Mouse (Mus musculus) yolk sac, embryonic 10.5 days (tissue): ENCODE results near the gene Mgat5.

Experiments used
- DNase-seq: peaks from one replicate; pipeline ENCODE4 v3.0.0-alpha.2; 2017; ENCODE audit warnings: low spot score

Mgat5 gene

DNA sequence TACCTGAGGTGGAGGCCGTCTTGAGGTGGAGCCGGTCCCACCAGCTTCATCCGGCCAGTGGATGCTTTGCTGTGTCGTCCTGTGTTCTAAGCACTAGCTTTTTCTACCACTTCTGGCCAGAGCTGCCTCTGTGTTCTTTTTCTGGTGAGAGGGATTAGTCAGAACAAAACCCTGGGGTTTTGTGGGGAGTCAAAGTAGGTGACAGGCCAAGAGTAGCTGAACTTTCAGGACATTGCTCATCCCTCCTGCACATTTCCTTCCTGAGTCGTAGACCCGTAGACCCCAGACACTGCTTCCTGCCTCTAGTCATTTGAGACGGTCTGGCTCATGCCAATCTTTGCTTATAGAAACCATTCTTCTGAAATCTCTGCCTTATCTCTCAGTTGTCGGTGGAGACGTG is 140.1 kb downstream of the Mgat5 start:
- no peak for DNase-seq

DNA sequence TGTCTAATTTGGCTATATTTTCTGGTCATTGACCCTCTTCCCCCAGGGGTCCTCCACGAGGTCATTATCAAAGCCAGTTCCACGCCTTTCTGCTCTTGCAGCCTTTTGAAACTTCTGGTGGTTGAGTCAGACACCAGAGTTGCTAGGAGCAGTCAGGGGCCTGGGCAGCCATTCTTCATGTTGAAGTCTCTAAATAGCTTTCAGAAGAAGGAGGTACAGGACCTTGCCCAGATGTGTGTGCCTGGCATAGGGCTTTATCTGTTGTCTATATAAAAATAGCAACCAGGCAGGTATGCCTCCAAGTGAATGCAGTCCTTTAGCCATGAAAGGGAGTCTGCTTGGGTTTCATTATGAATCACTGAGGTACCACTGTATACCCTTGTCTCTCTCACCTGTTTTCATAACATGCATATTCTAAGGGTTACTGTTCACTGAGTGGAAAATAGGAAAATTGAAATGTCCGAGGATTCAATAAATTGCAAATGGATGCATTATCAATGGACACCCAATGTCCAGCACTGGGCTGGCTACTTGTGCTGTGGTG is 141.9 kb downstream of the Mgat5 start:
- DNase-seq, result no peak

DNA sequence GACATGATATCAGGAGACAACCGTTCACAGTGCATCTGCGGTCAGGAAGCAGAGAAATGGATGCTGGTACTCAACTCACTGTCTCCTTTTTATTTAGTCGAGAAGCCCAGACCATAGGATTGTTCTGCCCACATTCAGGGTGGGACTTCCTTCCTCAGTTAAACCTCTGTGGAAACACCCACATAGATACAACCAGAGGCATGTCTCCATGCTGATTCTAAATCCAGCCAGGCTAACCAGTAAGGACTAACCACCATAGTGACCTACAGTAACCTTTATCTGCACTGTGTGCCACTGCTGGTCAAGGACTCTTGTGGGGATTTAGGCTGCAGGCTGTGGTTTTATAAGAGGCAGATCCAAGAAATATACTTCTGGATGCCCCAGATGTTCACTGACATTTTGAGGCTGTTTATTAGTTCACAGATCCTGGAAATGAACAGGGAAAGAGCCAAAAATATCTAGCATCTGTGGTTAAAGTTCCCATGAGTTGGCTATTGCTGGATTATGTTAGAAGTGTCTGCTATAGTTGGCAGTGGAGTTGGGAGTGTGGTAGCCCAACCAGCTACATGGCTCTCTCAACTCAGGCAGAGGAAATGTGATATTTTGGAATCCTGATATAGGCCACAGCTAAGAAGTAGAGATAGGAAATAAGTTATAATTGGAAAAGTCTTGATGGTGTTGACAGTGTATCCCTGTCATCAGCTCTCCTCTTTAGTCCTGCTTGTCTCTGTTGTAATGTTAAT is 143.2 kb downstream of the Mgat5 start:
- DNase-seq, result no peak

DNA sequence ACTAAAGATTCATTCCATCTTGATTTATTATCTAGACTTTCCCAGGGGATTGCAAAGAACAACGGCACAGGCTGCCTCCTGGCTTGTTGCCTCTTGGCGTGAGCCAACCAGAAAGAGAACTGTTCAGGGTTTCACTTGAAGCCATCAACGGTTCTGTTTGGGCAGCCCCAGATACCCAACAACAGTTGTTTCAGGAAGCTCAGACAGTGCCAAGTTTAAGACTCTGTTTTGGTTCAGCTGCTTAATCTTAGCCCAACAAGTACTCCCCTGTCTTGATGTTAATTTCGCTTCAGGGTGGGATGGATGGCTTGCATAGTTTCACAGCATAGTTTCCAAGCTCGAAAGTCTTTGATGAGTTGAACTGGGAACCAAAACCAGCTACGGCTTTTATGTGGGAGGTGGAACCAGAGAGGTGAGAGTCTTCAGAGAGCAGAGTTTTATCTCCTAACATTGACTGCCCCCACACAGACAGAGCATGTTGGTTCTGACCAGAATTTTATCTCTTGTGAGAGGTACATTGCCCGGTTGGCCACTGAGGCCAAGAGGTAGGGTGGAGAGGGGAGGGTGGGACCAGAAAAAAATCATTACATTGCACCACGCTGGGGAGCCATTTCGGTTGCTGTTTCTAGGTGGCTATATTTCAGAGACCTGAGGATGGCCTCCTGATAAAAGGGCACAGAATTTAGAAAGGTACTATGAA is 144.0 kb downstream of the Mgat5 start:
- DNase-seq, result no peak

DNA sequence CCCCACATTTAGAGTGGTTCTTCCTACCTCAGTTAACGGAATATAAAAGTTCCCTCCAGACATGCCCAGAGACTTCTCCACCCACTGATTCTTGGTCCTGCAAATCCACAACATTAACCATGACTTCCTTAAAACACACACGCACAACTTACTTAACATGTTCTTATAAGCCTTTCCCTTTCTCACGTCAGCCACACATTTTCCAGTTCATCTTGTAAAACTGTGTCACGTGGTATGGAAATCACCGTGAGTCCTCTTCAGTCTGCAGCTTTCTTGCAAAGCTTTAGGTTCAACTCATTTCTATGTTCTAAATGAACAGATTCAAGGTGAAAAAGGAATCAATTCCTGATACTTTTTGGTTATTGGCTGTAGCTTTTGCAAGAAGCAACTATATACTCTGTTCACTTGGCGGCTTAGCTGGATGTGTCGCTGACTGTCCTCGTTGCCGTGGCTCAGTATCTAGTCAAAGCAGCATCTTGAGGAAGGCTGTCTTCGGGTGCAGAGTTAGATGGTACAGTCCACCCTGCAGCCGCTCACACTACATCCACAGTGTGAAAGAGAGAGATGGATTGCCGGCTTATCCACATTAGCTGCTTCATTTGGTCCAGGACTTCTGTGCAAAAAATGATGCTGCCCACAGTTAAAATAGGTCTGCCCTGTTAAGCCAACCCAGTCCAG is 146.7 kb downstream of the Mgat5 start:
- no peak for DNase-seq

DNA sequence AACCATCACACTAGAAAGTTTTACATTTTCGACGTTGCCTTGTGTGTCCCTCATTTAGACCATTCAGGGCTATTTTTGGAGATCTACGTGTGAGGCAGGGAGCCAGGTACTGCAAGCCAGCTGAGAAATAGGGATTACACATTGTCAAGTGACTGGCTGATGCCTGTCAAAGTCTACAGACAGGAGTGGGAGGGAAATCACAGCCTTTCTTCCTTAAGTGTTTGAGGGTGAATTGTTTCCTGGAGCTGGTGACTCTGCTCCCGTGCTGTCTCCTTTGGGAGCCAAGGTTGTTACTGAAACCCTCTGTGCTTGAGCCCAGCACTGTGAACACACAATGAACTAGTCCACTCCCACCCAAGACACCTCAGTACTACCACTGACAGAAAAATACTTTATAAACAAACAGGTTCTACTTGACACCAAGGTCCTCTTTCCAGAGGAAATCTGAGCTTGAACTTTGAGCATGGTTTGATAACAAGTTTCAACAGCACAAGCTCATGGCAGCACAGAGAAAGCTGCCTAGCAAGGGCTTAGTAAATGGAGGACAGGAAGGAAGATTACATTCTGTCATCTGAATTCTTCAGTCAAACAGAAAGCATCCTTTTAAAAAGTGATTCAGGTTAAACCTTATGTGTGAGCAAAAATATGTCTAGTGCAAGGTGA is 147.4 kb downstream of the Mgat5 start:
- peak; percentile 18 for DNase-seq

DNA sequence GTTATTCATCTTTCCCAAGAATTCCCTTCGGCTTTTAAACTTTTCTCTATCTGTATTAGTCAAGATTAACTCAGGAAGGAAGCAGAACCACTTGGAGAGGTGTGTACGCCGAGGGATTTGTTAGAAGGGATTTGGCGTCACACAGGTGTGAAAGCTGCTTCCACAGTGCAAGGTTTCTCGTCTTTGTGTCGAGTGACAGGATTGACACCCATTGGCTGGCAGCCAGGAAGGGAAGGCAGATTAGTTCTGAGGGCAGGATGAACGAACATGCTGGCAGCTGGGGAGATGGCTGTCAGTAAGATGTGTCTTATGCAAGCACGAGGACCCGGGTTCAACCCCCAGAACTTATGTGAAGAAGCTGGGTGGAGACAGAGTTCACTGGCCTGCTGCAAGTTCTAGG is 148.6 kb downstream of the Mgat5 start:
- no peak for DNase-seq

DNA sequence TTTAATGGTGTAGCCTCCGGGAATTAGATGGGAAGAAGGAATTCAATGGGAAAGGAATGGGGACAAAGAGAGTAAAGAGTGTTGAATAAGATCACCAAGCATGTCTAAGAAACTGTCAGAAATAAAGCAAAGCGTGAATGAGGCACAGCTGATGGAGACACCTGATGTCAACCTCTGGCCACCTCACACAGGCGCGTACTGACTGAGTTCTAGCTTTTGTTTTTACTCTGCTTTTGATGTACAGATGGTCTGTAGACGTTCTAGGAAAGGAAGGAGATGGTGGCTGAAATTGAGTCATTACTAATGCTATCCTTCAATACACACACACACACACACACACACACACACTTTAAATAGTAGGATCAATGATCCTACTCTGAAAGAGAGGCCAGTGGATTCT is 149.3 kb downstream of the Mgat5 start:
- no peak for DNase-seq

DNA sequence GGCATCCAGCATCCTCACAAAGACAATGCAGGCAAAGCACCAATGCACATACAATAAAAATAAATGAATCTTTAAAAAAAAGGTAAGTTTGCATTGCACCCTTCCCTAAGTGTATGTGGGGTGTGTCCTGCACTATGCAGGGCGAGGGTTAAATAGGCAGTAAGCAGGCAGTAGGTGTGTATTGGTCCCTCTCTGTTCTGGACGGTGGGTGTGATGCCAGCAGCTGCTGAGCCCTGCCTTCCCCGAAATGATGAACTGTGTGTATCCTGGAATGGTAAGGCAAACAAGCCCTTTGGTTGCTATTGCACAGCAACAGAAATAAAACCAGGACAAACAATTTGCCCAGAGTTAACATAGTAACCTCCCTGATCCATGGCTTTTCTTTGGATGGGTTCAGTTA is 150.2 kb downstream of the Mgat5 start:
- DNase-seq, result no peak

DNA sequence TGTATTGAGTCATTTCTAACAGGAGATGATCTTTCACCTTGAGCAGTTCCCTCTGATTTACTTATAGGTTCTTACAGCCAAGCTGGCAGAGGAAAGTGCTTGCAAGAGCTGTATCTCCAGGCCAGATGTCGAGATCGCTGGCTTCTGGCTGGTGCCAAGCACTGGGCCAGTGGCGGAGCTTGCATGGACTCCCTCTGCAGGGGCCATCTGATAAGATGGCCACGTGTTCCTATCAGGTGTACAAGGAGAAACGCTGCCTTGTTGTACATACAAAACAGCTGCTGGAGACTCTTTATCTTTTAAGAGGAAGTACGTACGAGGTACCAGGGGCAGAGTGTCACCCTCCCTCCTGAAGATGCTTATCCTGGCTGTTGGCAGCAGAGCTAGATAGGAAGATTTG is 158.8 kb downstream of the Mgat5 start:
- DNase-seq, result no peak

DNA sequence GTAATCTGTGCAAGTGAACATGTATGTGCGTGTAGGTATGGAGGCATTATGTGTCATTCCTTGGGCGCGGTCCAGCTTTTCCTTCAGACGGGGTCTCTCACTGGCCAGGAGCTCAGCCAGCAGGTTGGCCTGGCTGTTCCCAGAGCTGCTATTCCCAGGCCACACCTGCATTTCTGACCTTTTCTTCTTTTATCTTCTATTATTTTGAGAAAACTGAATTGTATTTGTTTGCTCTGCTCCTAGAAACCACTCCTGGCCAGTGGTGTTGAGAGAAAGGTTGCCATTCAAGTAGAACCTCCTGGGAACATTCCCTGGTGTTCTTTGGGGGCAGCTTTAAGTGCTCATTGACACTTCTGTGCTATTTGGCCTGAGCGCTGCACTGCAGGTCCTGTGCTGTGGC is 160.9 kb downstream of the Mgat5 start:
- DNase-seq, result no peak

DNA sequence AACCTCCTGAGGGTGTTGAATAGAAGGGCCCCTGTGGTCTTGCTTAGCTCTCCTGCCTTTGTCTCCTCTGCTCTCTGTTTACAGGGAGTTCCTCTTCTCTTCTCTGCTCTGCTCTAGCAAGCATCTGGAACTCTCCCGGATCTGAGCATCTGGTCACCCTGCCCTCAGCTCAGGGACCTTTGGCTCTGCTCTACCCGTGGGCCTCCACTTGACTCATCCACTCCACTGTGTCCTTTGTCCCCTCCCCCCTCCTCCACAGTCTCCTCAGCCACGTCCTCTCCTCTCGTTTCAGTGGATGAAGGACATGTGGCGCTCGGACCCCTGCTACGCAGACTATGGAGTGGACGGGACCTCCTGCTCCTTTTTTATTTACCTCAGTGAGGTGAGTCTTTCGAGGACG is 161.3 kb downstream of the Mgat5 start:
- no peak for DNase-seq

DNA sequence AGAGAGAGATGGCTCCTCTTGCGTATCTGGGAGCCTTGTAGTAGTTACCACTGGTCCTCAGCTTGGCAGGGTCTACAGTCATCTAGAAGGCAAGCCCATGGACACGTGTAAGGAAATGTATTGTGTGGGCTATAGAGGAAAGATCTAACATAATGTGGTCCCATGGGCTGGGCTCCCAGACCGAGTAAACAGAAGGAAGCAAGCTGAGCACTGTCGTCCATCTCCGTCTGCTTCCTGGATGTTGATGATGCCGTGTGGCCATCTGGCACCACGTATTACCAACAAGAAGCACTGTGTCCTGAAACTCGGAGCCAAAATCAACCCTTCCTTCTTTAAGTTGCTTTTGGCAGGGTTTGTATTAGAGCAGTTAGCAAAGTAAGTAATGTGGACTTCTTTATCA is 163.7 kb downstream of the Mgat5 start:
- no peak for DNase-seq

DNA sequence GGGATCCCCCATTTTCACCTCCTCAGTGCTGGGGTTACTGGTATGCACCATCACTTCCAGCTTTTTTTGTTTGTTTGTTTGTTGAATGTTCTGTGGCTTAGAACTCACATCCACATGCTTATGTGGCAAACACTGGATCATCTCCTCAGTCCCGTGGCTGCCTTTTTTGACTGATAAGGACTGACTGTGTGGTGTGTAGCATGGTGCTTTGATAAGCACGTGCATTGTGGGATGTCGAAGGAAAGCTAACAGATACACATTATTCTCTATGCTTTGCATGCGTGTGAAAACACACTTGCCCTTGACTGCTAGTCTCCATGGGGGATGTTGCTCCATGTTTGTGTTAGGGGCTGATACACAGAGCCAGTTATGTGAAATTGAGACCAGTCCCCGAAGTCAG is 164.7 kb downstream of the Mgat5 start:
- no peak for DNase-seq

DNA sequence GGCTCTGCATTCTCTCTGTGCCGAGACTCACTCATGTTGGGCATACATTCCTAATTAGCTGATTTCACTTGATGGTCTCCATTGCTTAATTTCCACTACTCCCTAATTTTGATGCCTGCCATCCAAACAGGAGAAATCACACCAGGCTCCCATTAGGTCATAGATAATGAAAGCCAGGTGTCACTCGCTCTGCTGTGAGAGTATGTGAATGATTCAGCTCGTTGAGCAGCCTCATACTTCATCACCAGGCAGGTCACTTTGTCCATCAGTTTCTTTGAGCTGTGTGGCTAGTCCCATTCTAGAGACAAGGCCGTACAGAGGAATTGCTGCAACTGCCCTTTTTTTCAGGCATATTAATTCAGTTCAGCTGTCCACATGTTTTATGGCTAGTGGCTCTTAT is 167.3 kb downstream of the Mgat5 start:
- no peak for DNase-seq

DNA sequence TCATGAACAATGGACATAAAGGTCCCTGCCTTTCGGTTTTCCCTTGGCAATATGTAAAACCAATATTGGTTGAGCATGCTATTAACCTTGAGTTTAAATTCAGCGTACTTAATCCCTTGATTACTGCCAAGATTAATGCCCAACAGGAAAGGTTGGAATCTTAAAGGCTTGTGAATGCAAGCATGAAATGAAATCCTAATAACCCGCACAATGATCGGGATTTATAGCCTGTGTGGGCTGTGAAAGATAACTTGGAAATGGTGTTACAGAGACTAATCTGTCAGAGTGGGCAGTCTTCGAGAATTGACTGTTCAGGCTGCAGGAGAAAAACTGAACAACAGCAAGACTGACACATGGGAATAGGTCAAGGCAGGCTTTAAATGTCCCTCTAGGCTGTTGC is 168.7 kb downstream of the Mgat5 start:
- no peak for DNase-seq

DNA sequence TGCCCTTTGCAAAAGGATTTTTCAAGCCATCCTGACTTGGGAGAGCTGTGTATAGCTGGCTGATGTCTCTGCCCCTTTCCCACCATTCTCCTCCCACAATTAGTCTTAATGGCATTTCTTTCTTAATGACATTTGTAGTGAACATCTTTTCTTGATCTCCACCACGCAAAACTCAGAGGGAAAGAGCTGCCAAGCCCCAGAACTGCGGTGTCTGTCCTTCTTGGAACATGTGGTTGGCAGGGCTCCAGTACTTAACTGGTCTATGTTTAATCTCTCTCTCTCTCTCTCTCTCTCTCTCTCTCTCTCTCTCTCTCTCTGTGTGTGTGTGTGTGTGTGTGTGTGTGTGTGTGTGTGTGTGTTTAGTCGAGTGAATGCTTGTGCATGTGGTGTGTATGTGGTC is 169.3 kb downstream of the Mgat5 start:
- DNase-seq, result no peak

DNA sequence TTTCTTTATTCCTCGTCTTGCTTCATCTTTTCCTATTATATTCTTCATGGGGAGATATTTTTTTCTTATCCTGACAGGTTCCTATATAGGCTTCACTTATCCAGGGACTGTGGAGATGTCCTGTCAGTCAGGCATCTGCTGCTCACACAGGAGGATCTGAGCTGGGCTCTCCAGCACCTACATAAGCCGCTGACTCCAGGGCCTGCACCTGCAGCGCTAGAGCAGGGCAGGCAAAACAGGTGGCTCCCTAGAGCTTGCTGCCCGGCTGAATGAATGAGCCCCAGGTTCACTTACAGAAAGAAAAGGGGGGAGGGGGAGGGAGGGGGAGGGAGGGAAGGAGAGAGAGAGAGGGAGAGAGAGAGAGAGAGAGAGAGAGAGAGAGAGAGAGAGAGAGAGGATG is 175.3 kb downstream of the Mgat5 start:
- DNase-seq, result no peak

DNA sequence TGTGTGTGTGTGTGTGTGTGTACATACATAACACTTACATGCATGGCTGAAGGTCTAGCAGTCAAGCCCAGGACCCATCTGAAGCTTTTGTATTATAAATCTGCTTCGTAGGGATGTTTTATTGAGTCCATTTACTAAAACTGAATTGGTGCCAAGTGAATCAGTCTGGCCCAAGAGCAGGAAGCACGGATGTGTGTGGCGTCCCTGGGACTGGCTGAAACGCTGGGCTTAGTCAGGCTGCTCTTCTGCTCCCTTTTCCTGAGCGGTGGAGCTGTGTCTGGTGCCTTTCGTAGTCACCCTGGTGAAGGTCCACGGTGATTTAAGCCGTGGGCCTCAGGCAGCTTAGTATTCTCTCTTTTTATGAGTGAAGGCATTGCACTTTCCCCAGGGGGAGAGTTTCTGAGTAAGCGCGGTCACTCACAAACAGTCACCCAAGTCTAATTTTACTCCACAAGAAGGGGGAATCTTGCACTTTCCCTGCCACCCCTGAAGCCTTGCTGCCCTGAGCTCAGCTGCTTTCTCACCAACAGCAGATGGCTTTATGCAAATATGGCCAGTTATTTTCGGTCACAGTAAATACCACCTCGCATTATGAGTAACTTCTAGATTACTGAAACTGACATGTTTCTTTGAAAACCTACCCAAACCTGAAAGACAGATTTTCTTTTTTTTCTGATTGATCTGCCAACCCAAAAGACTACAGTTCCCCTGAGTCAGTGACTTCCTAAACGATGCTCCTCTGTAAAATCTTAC is 176.1 kb downstream of the Mgat5 start:
- no peak for DNase-seq

DNA sequence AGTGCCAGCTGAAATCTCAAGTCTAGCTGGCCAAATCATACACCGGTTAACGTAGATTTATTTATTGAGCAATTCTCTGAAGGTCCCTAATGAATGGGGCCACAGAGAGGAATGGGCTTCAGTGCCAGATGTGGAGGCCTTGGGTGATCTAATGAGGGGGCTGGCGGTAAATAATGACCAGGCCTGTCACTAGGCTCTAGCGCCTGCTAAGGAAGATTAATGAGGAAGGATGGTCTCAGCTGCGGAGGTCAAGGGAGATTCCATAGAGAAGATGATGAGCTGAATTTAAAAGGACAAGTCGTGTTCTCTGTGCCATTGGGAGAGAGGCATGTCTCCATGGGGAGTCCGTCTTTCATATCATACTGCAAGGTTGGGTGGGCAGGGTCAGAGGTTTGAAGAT is 178.3 kb downstream of the Mgat5 start:
- DNase-seq, result no peak

DNA sequence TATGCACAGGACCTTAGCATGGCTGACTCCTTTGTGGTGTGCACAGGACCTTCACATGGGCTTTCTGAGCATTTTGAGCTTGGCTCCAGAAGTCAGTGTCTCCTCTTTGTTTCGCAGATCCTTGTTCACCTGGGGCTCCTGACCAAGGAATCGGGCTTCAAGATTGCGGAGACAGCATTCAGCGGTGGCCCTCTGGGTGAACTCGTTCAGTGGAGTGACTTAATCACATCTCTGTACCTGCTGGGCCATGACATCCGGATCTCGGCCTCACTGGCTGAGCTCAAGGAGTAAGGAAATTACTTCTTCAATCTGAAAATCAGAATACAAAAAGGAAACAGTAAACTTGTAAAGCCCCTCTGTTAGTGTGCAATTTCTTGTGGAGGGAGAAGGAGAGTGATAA is 182.4 kb downstream of the Mgat5 start:
- no peak for DNase-seq

DNA sequence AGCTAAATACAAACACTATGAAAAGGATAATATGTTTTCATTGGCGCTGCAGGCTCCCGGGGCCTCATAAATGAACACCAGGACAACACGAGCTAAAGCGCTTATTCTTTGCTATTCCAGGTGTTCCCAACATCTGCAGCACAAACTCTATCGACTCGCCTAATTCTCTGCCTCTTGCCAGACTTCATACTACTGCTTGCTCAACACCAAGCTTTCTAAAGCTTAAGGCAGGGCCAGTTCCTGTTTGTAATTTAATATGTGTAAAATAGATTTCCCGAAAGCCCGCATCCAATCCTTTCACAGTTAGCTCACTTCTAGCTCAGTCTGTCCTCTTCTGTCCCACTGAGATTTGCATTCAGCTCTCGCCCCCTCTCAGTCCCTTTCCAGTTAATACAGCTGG is 182.8 kb downstream of the Mgat5 start:
- DNase-seq, result no peak
